Mouse (Mus musculus) c-Kit-positive CD71-negative TER-119-negative erythroid progenitor cells, embryonic 14.5 days (primary cell): Measurements from ENCODE around the gene Plpp1.
A peak's percentile ranks its signal among the peaks of the same experiment; 100 is the strongest.

Source experiments
- DNase-seq: peaks from one replicate; pipeline ENCODE4 v3.0.0-alpha.2; 2013; ENCODE audit warnings: low read depth

The Plpp1 gene

DNA sequence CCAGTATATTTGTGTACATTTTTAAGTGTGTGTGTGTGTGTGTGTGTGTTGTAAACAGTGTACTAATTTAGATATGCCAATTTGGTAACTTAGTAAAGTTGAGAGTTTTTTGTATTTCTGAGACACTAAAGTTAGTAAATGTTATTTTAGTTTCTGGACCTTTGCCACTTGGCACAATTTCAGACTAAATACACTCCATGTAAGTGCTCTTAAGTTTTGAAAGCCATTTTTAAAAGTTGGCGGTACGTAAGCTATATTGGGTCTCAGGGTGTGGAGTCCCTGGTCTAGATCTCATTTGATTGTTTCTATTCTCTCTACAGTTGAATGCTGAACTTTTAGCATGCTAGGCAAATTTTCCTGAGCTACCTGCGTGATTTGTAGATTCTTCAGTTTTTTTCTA lies 17.5 kb downstream of the Plpp1 start:
- no peak for DNase-seq

GRCm38 (mm10) chr13:112822413-112822812 lies 21.8 kb downstream of the Plpp1 start:
- DNase-seq, result no peak

DNA sequence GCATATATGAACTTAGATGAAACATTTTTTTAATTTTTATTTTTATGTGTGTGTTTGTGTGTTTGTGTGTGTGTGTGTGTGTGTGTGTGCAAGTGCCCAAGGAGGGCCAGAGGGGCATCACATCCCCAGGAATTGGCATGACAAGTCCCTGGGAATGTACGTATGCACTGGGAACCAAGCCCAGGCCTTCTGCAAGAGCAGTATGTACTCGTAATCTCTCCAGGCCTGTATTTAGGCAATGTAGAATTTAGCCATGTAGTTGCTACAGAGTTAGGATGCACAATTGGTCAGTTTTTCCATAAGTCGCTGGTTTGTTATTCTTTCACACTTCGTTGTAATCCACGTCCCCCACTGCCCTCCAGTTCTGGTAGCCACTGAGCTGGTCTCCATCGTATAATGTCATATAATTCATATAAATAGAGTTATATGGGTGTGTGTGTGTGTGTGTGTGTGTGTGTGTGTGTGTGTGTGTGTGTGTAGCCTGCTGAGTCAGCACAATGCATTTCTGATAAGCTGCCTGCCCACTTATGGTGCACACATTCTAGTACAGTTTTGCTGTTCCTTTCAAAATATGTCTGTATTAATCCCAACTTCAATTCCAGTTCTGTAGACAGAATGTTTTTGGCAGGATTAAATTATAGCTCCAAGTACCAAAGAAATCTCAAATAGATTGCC lies 22.8 kb downstream of the Plpp1 start:
- no peak for DNase-seq

DNA sequence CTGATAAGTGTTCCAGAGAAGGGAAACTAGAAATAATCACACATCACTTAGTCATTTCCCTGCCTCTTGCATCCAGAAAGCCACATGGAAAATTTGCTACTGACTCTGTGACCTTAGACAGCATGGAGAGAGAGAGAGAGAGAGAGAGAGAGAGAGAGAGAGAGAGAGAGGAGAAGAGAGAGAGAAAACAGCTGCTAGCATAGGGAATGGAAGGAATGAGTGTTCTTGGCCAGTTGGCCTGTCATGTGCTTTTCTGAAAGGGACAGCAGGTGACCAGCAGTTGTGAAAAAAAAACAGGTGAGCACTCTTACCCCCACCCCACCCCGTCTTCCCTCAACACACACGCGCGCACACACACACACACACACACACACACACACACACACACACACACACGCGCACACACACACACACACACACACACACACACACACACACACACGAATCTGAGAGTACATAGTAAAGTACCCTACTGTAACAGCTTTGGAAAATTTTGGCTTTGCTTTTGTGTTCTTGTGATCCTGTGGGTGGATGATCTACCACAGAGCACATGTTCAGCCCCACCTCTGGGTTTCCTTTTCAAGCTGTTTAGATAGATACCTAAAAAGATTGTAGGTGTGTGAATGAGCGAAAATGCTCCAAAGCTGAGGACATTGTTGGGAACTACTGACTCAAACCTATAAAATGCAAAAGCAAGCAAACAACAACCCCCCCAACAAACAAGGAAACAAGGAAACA lies 23.5 kb downstream of the Plpp1 start:
- no peak for DNase-seq

DNA sequence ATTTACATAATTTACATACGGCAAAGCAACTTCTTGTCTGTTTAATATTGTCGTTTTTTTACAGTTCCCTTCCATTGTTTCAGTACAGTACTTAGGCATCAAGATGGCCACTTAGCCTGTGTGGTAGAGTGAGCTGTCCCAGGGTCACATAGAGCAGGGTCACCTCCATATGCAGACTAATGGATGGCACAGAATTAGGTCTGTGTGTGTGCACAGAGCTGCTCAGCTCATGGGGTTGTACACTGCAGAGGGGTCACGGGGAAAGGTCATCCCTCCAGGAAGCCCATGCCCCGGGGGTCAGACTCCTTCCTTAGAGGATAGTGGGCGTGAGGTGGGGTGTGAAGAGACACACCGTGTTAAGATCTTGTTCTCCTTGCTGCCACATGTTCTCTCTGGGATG lies 24.9 kb downstream of the Plpp1 start:
- DNase-seq, result no peak

GRCm38 (mm10) chr13:112829619-112830018 lies 29.0 kb downstream of the Plpp1 start:
- DNase-seq, result no peak

- no peak for DNase-seq
Observed at GRCm38 (mm10) chr13:112832589-112832988, 32.0 kb downstream of the Plpp1 start.

- no peak for DNase-seq
Observed at GRCm38 (mm10) chr13:112833253-112833894, 32.8 kb downstream of the Plpp1 start.

DNA sequence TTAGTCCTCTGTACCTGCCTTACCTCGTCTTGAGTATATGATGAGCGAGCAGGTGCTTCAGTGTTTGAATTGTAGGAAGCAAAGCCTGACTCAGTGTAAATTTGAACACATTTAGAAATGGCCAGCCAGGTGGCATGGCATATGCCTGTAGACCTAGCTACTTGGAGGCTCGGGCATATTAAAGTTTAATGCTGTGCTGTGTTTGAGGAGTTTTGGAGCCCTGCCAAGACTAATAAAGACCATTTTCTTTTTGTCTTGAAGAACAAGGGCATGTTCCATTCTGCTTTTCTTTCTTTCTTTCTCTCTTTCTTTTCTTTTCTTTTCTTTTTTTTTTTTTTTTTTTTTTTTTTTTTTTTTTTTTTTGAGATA lies 33.3 kb downstream of the Plpp1 start:
- no peak for DNase-seq

DNA sequence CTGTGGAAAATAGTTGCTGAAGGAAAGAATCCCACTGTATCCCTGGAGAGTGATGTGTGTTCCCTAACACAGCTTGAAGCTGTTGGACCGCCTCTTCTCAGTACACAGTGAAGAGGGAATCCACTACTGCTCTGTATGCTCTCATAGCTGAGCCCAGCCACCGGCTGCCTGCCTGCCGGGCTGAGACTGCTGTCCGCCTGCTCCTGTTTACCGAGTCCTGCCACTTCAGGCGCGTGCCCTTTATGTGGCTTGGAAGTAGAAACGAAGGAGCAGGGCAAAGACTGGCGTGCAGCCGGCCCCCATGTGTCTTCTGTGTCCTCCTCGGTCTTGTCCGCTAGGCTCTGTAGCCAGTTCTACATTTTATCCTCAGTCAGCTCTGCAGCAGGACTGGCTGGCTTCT lies 34.5 kb downstream of the Plpp1 start:
- no peak for DNase-seq

- DNase-seq, result no peak
Observed at GRCm38 (mm10) chr13:112836951-112837350, 36.4 kb downstream of the Plpp1 start.

DNA sequence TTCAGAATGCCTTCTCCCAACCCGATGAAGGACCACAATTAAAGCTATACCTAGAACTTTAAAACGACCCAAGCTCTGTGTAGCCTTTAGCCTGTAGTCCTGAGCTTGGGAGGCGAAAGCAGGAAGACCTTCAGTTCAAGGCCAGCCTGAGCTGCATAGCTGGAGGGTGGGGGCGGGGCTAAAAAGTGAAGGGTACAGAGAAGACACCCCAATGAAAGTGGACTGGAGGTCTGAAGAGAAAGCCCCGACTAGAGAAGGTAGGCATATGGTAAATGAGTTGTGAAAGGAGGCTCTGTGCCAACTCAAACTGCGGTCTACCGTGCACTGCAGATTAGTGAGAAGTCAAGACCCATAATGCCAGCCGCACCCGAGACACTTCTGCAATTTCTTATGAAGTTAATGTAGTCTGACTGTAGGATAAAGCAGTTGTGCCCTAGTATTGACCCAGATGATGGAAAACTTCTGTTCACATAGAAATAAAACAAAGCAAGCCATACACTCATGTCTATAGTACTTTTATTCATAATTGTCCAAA lies 37.1 kb downstream of the Plpp1 start:
- DNase-seq, result no peak

DNA sequence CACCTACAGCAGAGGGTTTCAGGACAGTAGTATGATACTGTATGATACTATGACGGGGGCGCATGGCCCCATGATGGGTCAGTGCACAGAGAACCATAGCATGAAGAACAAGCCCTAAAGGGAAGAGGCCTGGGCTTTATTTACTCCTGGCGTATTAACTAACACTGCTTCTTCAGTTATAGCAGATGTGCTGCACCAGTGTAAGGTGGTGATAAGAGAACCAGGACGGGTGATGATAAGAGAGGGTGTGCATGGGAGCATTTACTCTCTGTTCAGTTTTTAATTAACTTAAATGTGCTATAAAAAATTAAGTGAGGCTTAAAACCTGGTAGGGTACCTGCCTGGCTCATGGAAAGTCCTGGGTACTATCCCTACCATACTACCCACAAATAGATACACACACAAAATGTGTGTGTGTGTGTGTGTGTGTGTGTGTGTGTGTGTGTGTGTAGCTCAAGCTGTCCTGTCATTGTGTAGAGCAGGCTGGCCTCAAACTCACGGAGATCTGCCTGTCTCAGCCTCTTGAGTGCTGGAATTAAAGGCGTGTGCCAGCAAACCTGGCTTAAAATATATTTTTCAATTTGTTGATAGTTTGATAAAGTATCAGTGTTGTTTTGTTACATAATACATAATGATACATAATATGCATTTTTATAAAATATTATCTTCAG lies 38.1 kb downstream of the Plpp1 start:
- peak; percentile 19 for DNase-seq

GRCm38 (mm10) chr13:112840241-112841087 lies 39.9 kb downstream of the Plpp1 start:
- no peak for DNase-seq

DNA sequence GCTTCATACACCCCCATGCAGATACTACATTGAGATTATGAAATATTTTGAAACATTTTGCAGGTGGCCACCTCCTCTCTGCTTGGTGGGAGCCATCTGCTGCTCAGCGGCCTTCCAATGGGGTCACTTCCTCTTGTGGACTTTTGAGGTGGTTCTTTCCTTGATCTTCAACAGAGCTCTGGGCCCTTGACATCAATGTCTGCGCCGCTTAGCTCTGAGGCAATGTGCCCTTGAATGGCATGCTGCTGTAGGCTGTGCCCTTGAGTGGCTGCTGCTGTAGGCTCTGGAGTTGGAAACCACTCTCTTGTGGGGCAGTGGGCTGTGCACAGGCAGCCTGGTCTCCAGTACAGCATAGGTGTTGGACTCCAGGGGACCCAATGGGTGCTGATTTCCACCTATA lies 45.3 kb downstream of the Plpp1 start:
- DNase-seq, result no peak

GRCm38 (mm10) chr13:112853710-112854316 lies 53.2 kb downstream of the Plpp1 start:
- no peak for DNase-seq

GRCm38 (mm10) chr13:112854402-112854801 lies 53.8 kb downstream of the Plpp1 start:
- DNase-seq, result no peak

GRCm38 (mm10) chr13:112857921-112858320 lies 57.3 kb downstream of the Plpp1 start:
- no peak for DNase-seq

DNA sequence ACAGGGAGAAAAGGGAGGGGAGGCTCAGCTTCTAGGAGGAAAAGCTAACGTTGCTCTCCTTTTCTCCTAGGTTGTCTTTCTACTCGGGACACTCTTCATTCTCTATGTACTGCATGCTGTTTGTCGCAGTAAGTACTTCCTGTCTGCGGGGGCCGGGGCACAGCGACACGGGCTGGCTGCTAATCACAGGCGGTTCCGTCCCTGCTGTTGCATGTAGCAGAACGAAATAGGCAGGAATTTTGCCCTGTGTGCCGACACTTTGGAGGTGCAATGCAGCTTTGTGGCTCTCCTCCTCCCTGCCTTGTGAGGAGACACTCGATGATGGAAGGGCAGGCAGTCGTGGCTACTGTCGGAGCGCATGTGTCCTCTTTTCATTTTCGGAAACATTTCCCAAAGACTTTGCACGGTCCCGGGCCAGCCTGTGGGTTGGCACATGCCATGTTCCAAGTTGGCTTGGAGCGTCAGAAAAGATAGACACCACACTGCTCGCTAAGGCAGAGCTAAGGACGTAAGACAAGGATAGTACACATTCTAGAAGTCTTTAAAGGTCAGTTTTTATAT lies 59.1 kb downstream of the Plpp1 start:
- DNase-seq, result no peak

GRCm38 (mm10) chr13:112860370-112860769 lies 59.8 kb downstream of the Plpp1 start:
- no peak for DNase-seq

DNA sequence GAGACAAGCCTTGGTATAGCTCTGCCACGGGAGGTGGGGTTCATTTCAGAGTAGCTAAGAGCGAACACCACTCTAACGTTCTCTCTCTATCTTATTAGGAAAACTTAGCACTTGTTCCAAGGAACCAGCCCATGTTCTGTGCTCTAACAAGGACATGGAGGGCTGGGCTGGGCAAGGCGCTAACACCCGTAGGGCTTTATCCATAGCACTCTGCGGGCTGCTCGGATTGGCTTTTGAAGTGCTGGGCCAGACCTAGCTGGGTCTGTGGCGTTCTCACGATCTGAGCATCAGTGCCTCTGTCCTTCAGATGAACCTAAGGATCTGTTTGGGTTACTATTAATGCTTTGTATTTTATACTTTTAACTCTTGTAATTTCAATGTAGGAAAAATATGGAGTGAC lies 60.3 kb downstream of the Plpp1 start:
- no peak for DNase-seq
